Mouse (Mus musculus) small intestine, adult 2 months (tissue): Measurements from ENCODE around the gene Lrig1. TPM values are rescaled to one million over a fixed set of nuclear protein-coding genes. Genes with fewer than 3 reads are reported as not detected.

Source experiments
- H3K27ac ChIP-seq: fragments of 200-500 bp; 2 replicates; pipeline ENCODE4 v1.5.1; 2012; ENCODE audit warnings: low read depth, low read length, control low read depth, inconsistent platforms; ENCODE audit not compliant: insufficient read depth
- H3K27me3 ChIP-seq: fragments of 200-500 bp; 2 replicates; pipeline ENCODE4 v1.6.1; 2012; ENCODE audit warnings: mild to moderate bottlenecking, moderate library complexity, low read length, inconsistent platforms; ENCODE audit not compliant: control insufficient read depth, insufficient read depth
- H3K36me3 ChIP-seq: fragments of 200-500 bp; 2 replicates; pipeline ENCODE4 v1.6.1; 2012; ENCODE audit warnings: mild to moderate bottlenecking, low read length, control low read depth, inconsistent platforms; ENCODE audit not compliant: control insufficient read depth, insufficient read depth
- H3K4me1 ChIP-seq: fragments of 200-500 bp; 2 replicates; pipeline ENCODE4 v1.6.1; 2012; ENCODE audit warnings: low read length, inconsistent platforms, mixed read lengths; ENCODE audit not compliant: control insufficient read depth, insufficient read depth, insufficient read length
- H3K4me3 ChIP-seq: fragments of 200-500 bp; 2 replicates; pipeline ENCODE4 v1.5.1; 2012; ENCODE audit warnings: low read depth, mild to moderate bottlenecking, control low read depth, inconsistent platforms, low read length, moderate library complexity
- CTCF ChIP-seq: fragments of 200-500 bp; IDR thresholded peaks from 2 replicates; pipeline ENCODE4 v1.5.1; 2012; ENCODE audit warnings: low read depth, mild to moderate bottlenecking, control low read depth, inconsistent platforms, low read length, moderate library complexity, mixed read lengths; ENCODE audit not compliant: insufficient replicate concordance, insufficient read length; ENCODE audit errors: extremely low read depth
- POLR2A ChIP-seq: fragments of 200-500 bp; IDR thresholded peaks from 2 replicates; pipeline ENCODE4 v1.6.1; 2012; ENCODE audit warnings: low read depth, mild to moderate bottlenecking, control low read depth, inconsistent platforms, low read length, moderate library complexity
- WGBS: fragments of 180-500 bp; shearing (Covaris S2); methylation state at CpG from one replicate; pipeline ENCODE4 v1.1.7; 2018; 5-methylcytosine and 5-hydroxymethylcytosine counted together
- polyA plus RNA-seq: library from polyadenylated mRNA; depleted of rRNA; stranded (reverse); fragments of >200 nt; gene quantifications from 2 replicates; pipeline ENCODE4 v1.2.3, GENCODE M21; 2012

Lrig1 gene
- polyA plus RNA-seq, 1 experiment: 29.8 TPM

- Histone ChIP-seq H3K27ac (no peak overlapping the region), H3K27me3 (no peaks in the 10 kb centered on the region), H3K4me3 (no peak overlapping the region), H3K36me3 (peaks cover 51% of the 10 kb centered on the region), H3K4me1 (no peaks in the 10 kb centered on the region)
- TF ChIP-seq CTCF: no peak
- no peak for TF ChIP-seq POLR2A
- WGBS: 71% methylated on average over 15 of the region's 15 CpGs
Measured at GRCm38 (mm10) chr6:94627714-94628595, 72.0 kb downstream of the Lrig1 start.

DNA sequence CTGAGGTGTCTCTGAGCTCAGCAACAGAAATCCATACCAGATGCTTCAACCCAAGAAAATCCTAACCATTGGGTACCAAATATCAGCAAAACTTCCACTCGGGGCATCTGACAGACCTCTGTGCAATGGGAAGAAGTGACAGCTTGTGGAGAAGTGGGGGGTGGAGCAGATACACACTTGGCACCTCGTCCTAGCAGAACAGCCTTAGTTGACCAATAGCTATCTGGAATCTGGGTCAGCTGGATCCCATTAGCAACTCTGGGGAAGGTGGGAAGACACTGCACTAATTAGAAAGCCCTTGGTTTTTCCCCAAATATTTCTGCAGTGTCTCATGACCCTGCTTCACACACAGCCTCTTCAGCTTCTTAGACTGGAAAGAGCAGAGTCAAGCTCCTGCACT, 73.2 kb downstream of the Lrig1 start:
- Histone ChIP-seq H3K27ac (no peak overlapping the region), H3K36me3 (peaks cover 58% of the 10 kb centered on the region), H3K4me1 (no peaks in the 10 kb centered on the region), H3K27me3 (no peaks in the 10 kb centered on the region), H3K4me3 (no peak overlapping the region)
- TF ChIP-seq CTCF (no peak), POLR2A (no peak)
- 40% methylated on average over 2 of the region's 2 CpGs for WGBS

DNA sequence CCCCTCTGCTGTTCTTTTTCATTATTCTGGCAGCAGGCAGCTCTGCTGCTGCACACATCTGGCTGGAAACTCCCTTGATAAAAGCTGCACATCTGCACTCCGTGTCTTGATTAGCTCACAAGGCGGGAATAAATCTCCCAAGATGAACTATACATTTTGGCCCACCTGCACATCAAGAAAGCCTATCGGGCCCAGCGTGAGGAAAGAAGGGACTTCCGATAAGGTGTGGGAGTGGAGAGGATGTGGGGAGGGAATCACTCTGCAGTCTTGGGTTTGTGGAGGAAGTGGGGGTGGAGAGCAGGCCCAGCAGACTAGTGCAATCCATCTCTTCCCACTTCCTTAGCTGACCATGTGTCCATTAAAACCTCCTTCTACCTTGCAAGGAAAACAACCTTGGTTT, 74.1 kb downstream of the Lrig1 start:
- no peak for TF ChIP-seq CTCF
- TF ChIP-seq POLR2A: no peak
- H3K4me1 ChIP-seq: no peaks in the 10 kb centered on the region
- no peaks in the 10 kb centered on the region for H3K27me3 ChIP-seq
- H3K4me3 ChIP-seq: no peak overlapping the region
- no peak overlapping the region for H3K27ac ChIP-seq
- WGBS: 68% methylated on average over 5 of the region's 5 CpGs
- H3K36me3 ChIP-seq: peaks cover 66% of the 10 kb centered on the region

GRCm38 (mm10) chr6:94624543-94624942, 75.4 kb downstream of the Lrig1 start:
- no peaks in the 10 kb centered on the region for H3K4me1 ChIP-seq
- no peak overlapping the region for H3K27ac ChIP-seq
- H3K36me3 ChIP-seq: peaks cover 74% of the 10 kb centered on the region
- H3K4me3 ChIP-seq: no peak overlapping the region
- WGBS: 83% methylated on average over 5 of the region's 5 CpGs
- H3K27me3 ChIP-seq: no peaks in the 10 kb centered on the region
- TF ChIP-seq POLR2A: no peak
- TF ChIP-seq CTCF: no peak

DNA sequence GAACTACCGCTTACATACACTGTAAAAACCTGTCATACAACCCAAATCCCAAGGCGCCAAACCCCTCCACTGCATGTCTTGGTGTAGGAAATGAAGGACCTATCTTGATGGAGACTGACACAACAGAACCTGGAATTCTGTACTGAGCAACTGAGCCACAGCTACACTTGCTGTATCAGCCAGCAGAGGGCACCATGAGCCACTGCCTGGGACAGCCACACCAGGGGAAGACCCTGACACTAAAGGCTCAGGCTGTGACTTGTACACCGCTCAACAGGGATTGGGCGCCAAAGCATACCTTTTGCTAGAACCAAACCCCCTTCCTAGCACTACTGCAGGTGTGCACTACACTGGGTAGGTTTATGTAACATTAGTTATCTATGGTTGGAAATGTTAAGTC, 77.0 kb downstream of the Lrig1 start:
- 87% methylated on average over 4 of the region's 4 CpGs for WGBS
- H3K27me3 ChIP-seq: no peaks in the 10 kb centered on the region
- no peak overlapping the region for H3K4me3 ChIP-seq
- peaks cover 73% of the 10 kb centered on the region for H3K36me3 ChIP-seq
- no peak overlapping the region for H3K27ac ChIP-seq
- TF ChIP-seq CTCF (peak; percentile 84; the same call in 1 of the 2 replicates), POLR2A (no peak)
- no peaks in the 10 kb centered on the region for H3K4me1 ChIP-seq

GRCm38 (mm10) chr6:94620801-94621301, 79.1 kb downstream of the Lrig1 start:
- H3K27me3 ChIP-seq: no peaks in the 10 kb centered on the region
- no peak overlapping the region for H3K27ac ChIP-seq
- no peak overlapping the region for H3K4me3 ChIP-seq
- H3K36me3 ChIP-seq: peaks cover 76% of the 10 kb centered on the region
- H3K4me1 ChIP-seq: no peaks in the 10 kb centered on the region
- WGBS: 72% methylated on average over 9 of the region's 9 CpGs
- no peak for TF ChIP-seq CTCF
- TF ChIP-seq POLR2A: no peak

GRCm38 (mm10) chr6:94620287-94620686, 79.7 kb downstream of the Lrig1 start:
- 76% methylated on average over 6 of the region's 6 CpGs for WGBS
- H3K27ac ChIP-seq: no peak overlapping the region
- no peaks in the 10 kb centered on the region for H3K27me3 ChIP-seq
- H3K36me3 ChIP-seq: peaks cover 76% of the 10 kb centered on the region
- no peak for TF ChIP-seq POLR2A
- no peaks in the 10 kb centered on the region for H3K4me1 ChIP-seq
- no peak overlapping the region for H3K4me3 ChIP-seq
